Mouse (Mus musculus): ENCODE data around the gene Pitpnc1. TPM values are rescaled to one million over a fixed set of nuclear protein-coding genes. Genes with fewer than 3 reads are reported as not detected.

The Pitpnc1 gene
- polyA plus RNA-seq, 1 experiment from 2014 or later: 48.0 TPM

DNA sequence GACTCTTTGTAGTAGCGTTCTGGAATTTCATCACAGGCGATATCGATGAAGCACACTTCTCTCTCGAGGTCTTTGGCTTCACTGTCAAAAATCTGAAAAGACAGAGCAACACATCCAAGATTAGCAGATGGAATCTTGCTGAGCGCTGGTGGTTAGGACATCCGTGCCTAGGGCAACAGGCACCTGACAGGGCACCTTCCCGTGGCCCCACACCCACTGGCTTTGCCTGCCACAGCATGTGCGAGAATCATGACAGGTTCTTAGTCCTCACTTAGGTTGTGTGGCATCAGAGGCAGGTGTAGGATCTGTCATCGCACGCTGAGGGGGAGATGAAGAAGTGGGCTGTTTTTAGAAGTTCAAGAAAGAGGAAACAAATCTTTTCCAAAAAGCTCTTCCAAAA, 218.5 kb downstream of the Pitpnc1 start:
- Histone ChIP-seq H3K27me3 (ENCODE audit: control insufficient read depth, insufficient read depth, low read depth, low read length) (no peaks in the 10 kb centered on the region), H3K4me3 (ENCODE audit: low read depth, low read length) (no peak overlapping the region), H3K27ac (ENCODE audit: low read length) (no peak overlapping the region), H3K36me3 (ENCODE audit: control insufficient read depth, insufficient read depth, low read length) (peaks cover 9% of the 10 kb centered on the region), H3K9ac (ENCODE audit: low read depth, low read length) (no peak overlapping the region), H3K9me3 (replicated peaks; ENCODE audit: control insufficient read depth, low read length, poor library complexity, severe bottlenecking) (no peaks in the 10 kb centered on the region), H3K4me2 (ENCODE audit: low read length) (no peak overlapping the region), H3K4me1 (ENCODE audit: control insufficient read depth, insufficient read depth, low read length) (no peaks in the 10 kb centered on the region)
- WGBS: 96% methylated on average over 10 of the region's 10 CpGs
- ATAC-seq: no peak

DNA sequence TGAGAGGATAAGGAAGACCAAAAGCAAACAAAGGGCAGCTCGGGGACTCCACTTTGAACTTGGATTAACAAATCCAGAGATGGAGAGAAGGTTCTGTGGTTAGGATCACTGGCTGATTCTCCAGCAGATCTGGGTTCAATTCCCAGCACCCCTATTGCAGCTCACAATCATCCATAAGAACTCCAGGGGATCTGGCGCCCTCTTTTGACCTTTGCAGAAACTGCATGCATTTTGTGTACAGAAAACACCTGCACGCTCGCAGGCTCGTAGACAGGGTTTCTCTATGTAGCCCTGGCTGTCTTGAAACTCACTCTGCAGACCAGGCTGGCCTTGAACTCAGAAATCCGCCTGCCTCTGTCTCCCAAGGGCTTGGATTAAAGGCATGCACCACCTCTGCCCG, 219.0 kb downstream of the Pitpnc1 start:
- Histone ChIP-seq H3K36me3 (ENCODE audit: control insufficient read depth, insufficient read depth, low read length) (peaks cover 9% of the 10 kb centered on the region), H3K9me3 (replicated peaks; ENCODE audit: control insufficient read depth, low read length, poor library complexity, severe bottlenecking) (no peaks in the 10 kb centered on the region), H3K4me3 (ENCODE audit: low read depth, low read length) (no peak overlapping the region), H3K4me2 (ENCODE audit: low read length) (no peak overlapping the region), H3K27me3 (ENCODE audit: control insufficient read depth, insufficient read depth, low read depth, low read length) (no peaks in the 10 kb centered on the region), H3K9ac (ENCODE audit: low read depth, low read length) (no peak overlapping the region), H3K27ac (ENCODE audit: low read length) (no peak overlapping the region), H3K4me1 (ENCODE audit: control insufficient read depth, insufficient read depth, low read length) (no peaks in the 10 kb centered on the region)
- ATAC-seq: no peak
- 83% methylated on average over 7 of the region's 7 CpGs for WGBS

DNA sequence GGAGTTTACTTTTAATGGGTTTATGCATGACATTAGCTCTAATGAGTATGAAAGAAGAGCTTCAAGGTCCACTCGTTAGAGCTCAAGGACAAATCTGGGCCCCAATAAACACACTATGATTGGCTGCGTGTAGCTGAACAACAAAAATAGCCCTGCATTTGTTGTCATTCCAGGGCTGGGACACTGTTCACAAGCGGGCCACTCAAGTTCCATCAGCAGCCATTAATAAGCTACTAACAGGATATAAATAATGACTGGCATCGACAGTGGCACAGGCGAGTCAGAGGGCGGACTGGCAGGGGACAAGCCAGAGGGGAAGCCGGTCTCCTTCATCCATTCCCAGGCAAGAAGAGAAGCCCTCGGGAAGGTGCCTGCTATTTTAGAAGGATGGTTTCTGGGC, 219.6 kb downstream of the Pitpnc1 start:
- ATAC-seq: no peak
- H3K4me1 ChIP-seq (ENCODE audit: control insufficient read depth, insufficient read depth, low read length): no peaks in the 10 kb centered on the region
- no peak overlapping the region for H3K27ac ChIP-seq (ENCODE audit: low read length)
- no peaks in the 10 kb centered on the region for H3K27me3 ChIP-seq (ENCODE audit: control insufficient read depth, insufficient read depth, low read depth, low read length)
- H3K36me3 ChIP-seq (ENCODE audit: control insufficient read depth, insufficient read depth, low read length): peaks cover 9% of the 10 kb centered on the region
- H3K4me2 ChIP-seq (ENCODE audit: low read length): no peak overlapping the region
- WGBS: 92% methylated on average over 8 of the region's 8 CpGs
- H3K9ac ChIP-seq (ENCODE audit: low read depth, low read length): no peak overlapping the region
- no peaks in the 10 kb centered on the region for H3K9me3 ChIP-seq (replicated peaks; ENCODE audit: control insufficient read depth, low read length, poor library complexity, severe bottlenecking)
- no peak overlapping the region for H3K4me3 ChIP-seq (ENCODE audit: low read depth, low read length)

DNA sequence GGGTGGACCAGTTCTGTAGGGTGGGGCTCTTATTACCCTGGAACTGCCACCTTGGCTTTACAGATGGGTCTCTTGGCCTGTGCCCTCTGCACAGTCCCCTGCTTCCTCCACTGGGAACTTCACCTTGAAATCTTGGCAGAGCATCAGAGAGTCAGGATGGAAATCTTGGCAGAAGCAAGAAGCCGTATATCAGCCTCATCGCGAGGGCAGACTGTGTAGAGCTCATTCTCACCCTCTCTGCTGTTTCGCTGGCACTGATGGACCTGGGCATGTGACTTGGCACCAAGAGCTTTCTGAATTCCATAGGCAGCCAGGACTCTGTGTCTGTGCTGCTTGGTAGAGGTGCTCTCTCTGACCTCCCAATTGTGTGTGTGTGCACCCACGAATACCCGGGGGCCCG, 221.7 kb downstream of the Pitpnc1 start:
- Histone ChIP-seq H3K9ac (ENCODE audit: low read depth, low read length) (no peak overlapping the region), H3K4me3 (ENCODE audit: low read depth, low read length) (no peak overlapping the region), H3K9me3 (replicated peaks; ENCODE audit: control insufficient read depth, low read length, poor library complexity, severe bottlenecking) (no peaks in the 10 kb centered on the region), H3K4me1 (ENCODE audit: control insufficient read depth, insufficient read depth, low read length) (no peaks in the 10 kb centered on the region), H3K36me3 (ENCODE audit: control insufficient read depth, insufficient read depth, low read length) (peaks cover 9% of the 10 kb centered on the region), H3K4me2 (ENCODE audit: low read length) (no peak overlapping the region), H3K27me3 (ENCODE audit: control insufficient read depth, insufficient read depth, low read depth, low read length) (no peaks in the 10 kb centered on the region), H3K27ac (ENCODE audit: low read length) (no peak overlapping the region)
- ATAC-seq: no peak
- 88% methylated on average over 7 of the region's 7 CpGs for WGBS

DNA sequence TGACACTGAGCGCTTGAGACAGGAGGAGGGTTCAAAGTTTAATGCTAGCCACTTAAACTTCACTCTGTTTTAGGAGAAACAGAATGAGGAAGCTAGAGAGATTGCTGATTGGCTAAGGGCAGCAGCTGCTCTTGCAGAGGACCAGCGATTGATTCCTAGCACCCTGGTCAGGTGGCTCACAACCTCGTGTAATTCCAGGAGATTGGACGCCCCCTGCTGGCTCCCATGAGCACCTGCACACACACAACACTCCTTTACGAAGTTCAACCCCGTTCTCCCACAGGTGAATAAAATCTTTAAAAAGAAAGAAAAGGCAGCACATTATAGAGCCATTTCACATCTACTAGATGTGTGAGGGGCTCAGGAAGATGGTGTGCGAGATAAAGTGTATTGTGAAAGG, 224.8 kb downstream of the Pitpnc1 start:
- no peak overlapping the region for H3K4me3 ChIP-seq (ENCODE audit: low read depth, low read length)
- no peaks in the 10 kb centered on the region for H3K4me1 ChIP-seq (ENCODE audit: control insufficient read depth, insufficient read depth, low read length)
- H3K36me3 ChIP-seq (ENCODE audit: control insufficient read depth, insufficient read depth, low read length): no peaks in the 10 kb centered on the region
- no peak for ATAC-seq
- no peak overlapping the region for H3K4me2 ChIP-seq (ENCODE audit: low read length)
- H3K27me3 ChIP-seq (ENCODE audit: control insufficient read depth, insufficient read depth, low read depth, low read length): no peaks in the 10 kb centered on the region
- no peaks in the 10 kb centered on the region for H3K9me3 ChIP-seq (replicated peaks; ENCODE audit: control insufficient read depth, low read length, poor library complexity, severe bottlenecking)
- H3K9ac ChIP-seq (ENCODE audit: low read depth, low read length): no peak overlapping the region
- no peak overlapping the region for H3K27ac ChIP-seq (ENCODE audit: low read length)
- WGBS: 87% methylated on average over 7 of the region's 7 CpGs

DNA sequence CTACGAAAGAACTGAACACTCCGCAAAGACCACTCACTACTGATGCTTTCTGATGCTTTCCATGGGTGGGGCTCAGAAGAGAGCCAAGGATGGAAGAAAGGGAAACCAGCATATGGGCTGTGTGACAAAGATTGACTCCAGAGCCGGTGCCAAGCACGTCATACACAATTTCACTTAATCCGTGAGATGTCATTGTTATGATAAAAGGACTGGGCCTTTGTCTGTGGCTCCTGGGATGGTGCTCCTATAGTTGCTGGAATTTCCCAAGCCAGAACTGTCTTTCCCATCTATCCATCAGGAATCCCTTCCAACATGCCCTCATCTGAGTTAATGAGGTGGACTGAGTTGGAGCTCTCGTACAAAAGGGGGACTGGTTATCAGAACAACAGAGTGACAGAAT, 227.4 kb downstream of the Pitpnc1 start:
- 47% methylated on average over 6 of the region's 6 CpGs for WGBS
- no peak overlapping the region for H3K4me3 ChIP-seq (ENCODE audit: low read depth, low read length)
- H3K27me3 ChIP-seq (ENCODE audit: control insufficient read depth, insufficient read depth, low read depth, low read length): no peaks in the 10 kb centered on the region
- no peaks in the 10 kb centered on the region for H3K4me1 ChIP-seq (ENCODE audit: control insufficient read depth, insufficient read depth, low read length)
- no peak overlapping the region for H3K27ac ChIP-seq (ENCODE audit: low read length)
- no peak overlapping the region for H3K4me2 ChIP-seq (ENCODE audit: low read length)
- H3K9me3 ChIP-seq (replicated peaks; ENCODE audit: control insufficient read depth, low read length, poor library complexity, severe bottlenecking): no peaks in the 10 kb centered on the region
- H3K9ac ChIP-seq (ENCODE audit: low read depth, low read length): no peak overlapping the region
- ATAC-seq: no peak
- H3K36me3 ChIP-seq (ENCODE audit: control insufficient read depth, insufficient read depth, low read length): no peaks in the 10 kb centered on the region

DNA sequence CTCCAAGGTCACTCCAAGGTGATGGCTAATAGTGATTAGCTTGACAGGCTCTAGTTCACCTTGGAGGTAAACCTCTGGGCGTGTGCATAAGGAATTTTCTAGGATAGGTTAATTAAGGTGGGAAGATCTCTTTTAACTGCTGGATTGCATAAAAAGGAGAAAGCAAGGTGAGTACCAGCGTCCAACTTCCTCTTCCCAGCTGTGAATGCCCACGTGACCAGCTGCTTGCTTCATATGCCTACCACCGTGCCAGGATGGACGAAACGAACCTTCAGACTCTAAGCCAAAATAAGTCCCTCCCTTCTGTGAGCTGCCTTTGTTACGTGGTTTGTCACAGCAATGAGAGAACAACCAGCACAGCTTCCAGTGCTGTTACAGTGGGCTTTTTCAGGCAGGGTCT, 228.8 kb downstream of the Pitpnc1 start:
- Histone ChIP-seq H3K4me3 (ENCODE audit: low read depth, low read length) (no peak overlapping the region), H3K27ac (ENCODE audit: low read length) (no peak overlapping the region), H3K9me3 (replicated peaks; ENCODE audit: control insufficient read depth, low read length, poor library complexity, severe bottlenecking) (no peaks in the 10 kb centered on the region), H3K27me3 (ENCODE audit: control insufficient read depth, insufficient read depth, low read depth, low read length) (no peaks in the 10 kb centered on the region), H3K9ac (ENCODE audit: low read depth, low read length) (no peak overlapping the region), H3K36me3 (ENCODE audit: control insufficient read depth, insufficient read depth, low read length) (no peaks in the 10 kb centered on the region), H3K4me1 (ENCODE audit: control insufficient read depth, insufficient read depth, low read length) (no peaks in the 10 kb centered on the region), H3K4me2 (ENCODE audit: low read length) (no peak overlapping the region)
- no peak for ATAC-seq
- WGBS: 86% methylated on average over 7 of the region's 7 CpGs

DNA sequence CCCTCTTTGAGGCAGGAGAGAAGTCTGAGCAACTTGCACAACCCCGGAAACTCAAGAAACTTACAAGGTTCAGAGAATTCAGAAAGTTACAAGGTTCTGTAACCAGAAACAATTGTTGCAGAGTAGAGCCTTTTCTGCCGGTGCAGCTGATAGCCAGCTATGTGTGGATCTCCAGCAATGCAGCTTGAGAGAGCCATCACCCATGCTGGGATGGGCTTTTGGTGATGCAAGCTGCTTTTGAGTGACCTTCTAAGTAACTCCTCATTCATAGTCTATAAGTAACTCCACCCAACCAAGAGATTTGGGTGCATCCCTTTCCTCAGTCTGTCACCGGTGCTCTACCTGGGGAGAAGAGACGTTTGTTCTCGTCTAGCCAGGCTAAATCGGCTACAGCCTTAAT, 232.0 kb downstream of the Pitpnc1 start:
- H3K27ac ChIP-seq (ENCODE audit: low read length): no peak overlapping the region

DNA sequence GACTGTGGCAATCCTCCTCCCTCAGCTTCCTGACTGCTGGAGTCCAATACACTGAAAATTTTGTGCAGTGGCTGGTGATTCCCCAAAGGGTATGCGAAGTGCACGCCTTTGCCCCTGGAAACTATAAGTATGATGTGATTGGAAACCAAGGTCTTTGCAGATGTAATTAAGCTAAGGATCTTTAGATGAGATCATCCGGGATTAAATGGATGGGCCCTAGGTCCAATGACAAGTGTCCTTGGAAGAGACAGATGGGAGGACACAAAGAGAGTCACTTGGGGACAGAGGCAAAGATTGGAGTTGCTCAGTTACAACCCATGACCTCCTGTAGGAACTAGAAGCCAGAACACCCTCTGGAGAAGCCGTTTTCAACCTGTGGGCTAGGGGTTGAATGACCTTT, 233.0 kb downstream of the Pitpnc1 start:
- no peaks in the 10 kb centered on the region for H3K4me1 ChIP-seq (ENCODE audit: control insufficient read depth, insufficient read depth, low read length)
- H3K36me3 ChIP-seq (ENCODE audit: control insufficient read depth, insufficient read depth, low read length): no peaks in the 10 kb centered on the region; the same call in 1 of the 2 replicates
- H3K27me3 ChIP-seq (ENCODE audit: control insufficient read depth, insufficient read depth, low read depth, low read length): no peaks in the 10 kb centered on the region
- WGBS: 90% methylated on average over 4 of the region's 4 CpGs
- no peaks in the 10 kb centered on the region for H3K9me3 ChIP-seq (replicated peaks; ENCODE audit: control insufficient read depth, low read length, poor library complexity, severe bottlenecking)
- H3K4me3 ChIP-seq (ENCODE audit: low read depth, low read length): no peak overlapping the region
- no peak for ATAC-seq
- H3K4me2 ChIP-seq (ENCODE audit: low read length): no peak overlapping the region
- no peak overlapping the region for H3K9ac ChIP-seq (ENCODE audit: low read depth, low read length)
- H3K27ac ChIP-seq (ENCODE audit: low read length): no peak overlapping the region

More for the DNA sequence above, 232.0 kb downstream of the Pitpnc1 start:
- Histone ChIP-seq H3K36me3 (ENCODE audit: control insufficient read depth, insufficient read depth, low read length) (no peaks in the 10 kb centered on the region; the same call in 1 of the 2 replicates), H3K9ac (ENCODE audit: low read depth, low read length) (no peak overlapping the region), H3K9me3 (replicated peaks; ENCODE audit: control insufficient read depth, low read length, poor library complexity, severe bottlenecking) (no peaks in the 10 kb centered on the region), H3K4me3 (ENCODE audit: low read depth, low read length) (no peak overlapping the region), H3K4me2 (ENCODE audit: low read length) (no peak overlapping the region), H3K27me3 (ENCODE audit: control insufficient read depth, insufficient read depth, low read depth, low read length) (no peaks in the 10 kb centered on the region), H3K4me1 (ENCODE audit: control insufficient read depth, insufficient read depth, low read length) (no peaks in the 10 kb centered on the region)
- no peak for ATAC-seq
- 93% methylated on average over 6 of the region's 6 CpGs for WGBS

Measured in midbrain, embryonic 16.5 days (tissue).